Mouse (Mus musculus) heart, postnatal 25 days (tissue): ENCODE results near the gene Sept5. TPM values are rescaled to one million over a fixed set of nuclear protein-coding genes. Genes with fewer than 3 reads are reported as not detected.
A peak's percentile ranks its signal among the peaks of the same experiment; 100 is the strongest.

Experiments
- DNase-seq: peaks from one replicate; pipeline ENCODE4 v3.0.0; 2022; ENCODE audit warnings: low spot score
- intact Hi-C: fragments of 180-260 bp; cut with DNase I; formaldehyde crosslinking; loops from one replicate; pipeline ENCODE4 v1.15.1; 2025
- total RNA-seq, 2 experiments: library from RNA; stranded (reverse); gene quantifications; 2 replicates each; pipeline ENCODE4 v1.2.3; 2021

The Sept5 gene
- total RNA-seq, 2 experiments from 2014 or later, result 3.9 to 4.6 TPM

DNA sequence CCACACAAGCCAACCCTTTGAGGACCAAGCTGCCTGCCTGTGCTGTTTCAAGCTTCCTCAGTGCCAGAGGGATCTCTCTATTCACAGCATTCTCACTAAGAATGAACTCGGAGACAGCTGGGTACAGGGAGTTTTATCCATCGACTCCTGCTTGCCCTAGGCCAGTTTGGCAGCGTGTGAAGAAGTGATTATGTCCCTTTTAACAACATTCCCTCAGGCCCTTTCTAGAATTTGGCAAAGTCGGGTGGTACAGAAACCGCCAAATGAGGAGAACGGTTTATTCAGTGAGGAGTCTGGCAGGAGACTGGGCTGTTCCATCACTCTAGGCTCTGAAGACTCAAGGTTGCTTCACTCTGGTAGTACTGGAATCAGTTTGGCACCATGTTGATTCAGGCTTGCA lies 9.6 kb downstream of the Sept5 start:
- no peak for DNase-seq
- intact Hi-C loops, result loop anchor here (10.0 kb wide), 1 partner anchor 725 kb away; the partner anchor contains the start of genes Dgcr2, Gm20518, Tssk1 and Tssk2

DNA sequence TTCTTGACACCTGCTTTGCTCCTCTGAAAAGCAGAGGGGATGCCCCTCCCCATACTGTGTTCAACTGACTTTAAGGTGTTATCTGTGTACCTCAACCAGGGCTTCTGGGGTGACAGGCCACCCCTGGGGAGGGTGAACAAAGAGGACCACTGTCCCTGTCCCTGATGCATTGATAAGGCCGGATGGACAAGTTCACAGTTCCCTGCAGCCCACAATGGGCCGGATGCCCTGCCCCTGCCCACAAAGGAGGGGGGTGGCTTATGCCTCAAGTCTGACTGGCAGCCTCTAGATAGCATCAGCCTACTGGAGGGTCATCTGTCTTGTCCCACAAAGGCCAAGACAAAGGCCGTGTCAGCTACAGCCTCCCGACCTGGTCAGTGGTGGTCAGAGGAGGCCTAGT lies 10.6 kb downstream of the Sept5 start:
- intact Hi-C loops, result no loop called here
- DNase-seq, result no peak

DNA sequence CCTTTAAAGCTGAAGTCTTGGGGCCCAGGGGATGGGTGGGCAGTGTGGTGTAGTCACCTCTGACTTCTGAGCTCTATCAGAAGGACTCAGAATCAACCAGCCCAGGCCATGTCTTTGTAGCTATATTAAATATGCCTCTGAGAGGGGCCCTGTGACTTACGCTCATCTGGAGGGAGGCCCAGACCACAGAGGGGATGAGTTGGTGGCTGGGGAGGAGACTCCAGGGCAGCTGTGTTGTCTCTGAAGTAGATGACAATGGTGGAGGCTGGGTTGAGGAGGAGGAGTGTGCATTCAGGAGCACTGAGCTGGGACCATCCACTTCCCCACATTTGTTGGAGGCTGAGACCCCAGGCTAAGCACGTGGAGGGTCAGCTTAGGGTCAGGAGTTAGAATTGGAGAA lies 11.5 kb downstream of the Sept5 start:
- no peak for DNase-seq
- intact Hi-C loops, result no loop called here

DNA sequence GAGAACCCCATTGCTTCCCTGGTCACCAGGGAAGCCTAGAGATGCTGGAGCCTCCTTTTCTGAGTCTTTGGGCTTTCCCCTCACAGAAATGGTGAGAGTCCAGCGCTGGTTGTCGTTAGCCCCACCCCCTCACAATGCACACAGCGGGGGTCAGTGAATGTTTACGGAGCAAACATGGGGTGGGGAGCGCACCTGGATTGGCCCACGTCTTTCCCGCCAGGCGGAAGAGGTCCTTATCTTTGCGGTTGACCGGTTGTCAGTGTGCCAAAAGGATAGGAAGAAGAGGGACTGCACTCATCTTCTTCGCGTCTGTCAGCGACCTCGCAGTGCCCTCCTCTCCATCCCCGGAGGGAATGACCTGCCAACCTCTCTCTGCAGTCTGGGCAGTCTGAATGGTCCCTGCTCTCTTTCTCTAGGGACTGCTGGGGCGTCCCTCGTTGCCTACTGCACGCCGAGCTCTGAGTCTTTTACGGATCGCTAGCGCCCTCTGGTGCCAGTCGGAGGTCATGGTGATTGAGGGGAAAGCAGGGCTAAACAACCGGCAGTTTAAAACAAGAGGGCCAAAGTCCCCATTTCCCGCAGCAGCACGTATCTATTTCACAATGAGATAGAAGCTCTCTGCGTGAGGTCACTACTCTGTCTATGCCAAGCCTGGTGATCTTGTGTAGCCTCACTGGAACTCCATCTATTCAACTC lies 12.2 kb downstream of the Sept5 start:
- DNase-seq, result peak; percentile 63
- intact Hi-C loops, result loop anchor here (1.0 to 2.0 kb wide), 2 partner anchors 174 to 271 kb away; no protein-coding TSS in a partner anchor

DNA sequence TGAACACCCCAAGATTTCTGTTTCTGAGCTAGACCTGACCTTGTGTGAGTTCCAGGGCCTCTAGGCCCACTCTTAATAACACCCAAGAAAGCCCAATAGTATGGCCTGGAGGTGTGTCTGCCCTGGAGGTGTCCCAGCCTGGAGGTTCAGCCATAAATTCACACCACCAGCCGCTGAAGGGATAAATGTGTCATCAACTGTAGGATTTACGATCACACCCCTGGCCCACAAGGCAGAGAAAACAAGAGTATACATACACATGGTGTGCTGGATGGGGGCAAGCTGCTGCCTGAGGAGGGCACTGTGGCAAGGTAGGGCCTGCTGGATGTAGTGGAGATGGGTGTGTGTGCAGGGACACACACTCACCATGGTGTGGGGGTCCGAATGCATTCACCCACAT lies 16.5 kb downstream of the Sept5 start:
- intact Hi-C loops, result no loop called here
- no peak for DNase-seq

DNA sequence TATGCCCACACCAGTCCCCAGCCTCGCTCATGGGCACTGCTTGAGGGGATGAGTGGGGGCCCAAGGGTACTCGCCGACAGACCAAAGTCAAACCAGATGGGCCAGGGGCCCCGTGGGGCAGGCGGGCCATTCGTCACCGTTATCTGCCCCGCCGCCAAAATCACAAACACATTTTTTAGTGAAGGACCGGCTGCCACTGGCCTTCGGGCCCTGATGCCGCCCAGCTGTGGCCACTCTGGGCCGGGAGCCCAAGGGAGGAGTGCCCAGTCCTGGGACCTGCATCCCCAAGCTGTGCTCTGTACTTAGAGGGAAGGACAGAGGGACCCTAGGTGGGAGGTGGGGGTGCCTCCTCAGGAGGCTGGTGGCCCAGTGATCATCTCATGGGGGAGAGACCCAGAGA lies 18.0 kb downstream of the Sept5 start:
- intact Hi-C loops, result no loop called here
- no peak for DNase-seq

DNA sequence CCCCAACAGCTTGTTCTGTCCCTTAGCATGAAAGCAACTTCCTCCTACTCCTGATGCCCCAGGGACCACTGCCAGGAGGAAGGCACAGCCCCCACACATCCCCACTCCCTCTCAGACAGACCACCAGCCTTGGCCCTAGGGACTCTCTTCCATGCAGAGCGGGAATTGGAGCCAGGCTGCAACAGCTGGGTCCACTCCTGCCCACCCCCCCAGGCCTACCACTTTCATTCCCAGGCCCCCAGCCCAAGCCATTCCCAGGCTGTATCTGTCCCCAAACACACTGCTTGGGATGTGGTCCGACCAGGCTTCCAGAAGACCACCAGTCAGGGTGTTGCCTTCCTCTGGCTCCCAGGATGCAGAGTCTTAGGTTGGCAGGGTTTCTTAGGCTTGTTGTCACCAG lies 20.7 kb downstream of the Sept5 start:
- DNase-seq, result no peak
- intact Hi-C loops, result no loop called here

DNA sequence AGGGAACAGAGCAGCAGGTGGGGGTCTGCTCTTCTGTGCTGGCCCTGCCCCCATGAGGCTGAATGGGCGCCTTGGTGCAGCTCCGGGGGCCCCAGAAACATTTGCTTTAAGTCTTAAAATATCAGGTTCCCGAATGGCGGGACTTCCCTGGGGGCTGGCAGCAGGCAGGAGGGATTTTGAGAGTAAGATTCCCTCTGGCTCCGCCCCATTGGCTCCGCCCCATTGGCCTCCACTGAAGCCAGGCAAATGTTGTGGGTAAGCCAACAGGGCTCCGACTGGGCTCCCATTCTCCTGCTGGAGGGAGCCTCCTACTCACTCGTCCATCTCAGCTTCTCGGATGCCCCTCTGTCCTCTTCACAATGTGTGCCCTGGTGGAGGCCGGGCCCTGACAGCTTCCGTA lies 21.5 kb downstream of the Sept5 start:
- intact Hi-C loops, result no loop called here
- DNase-seq, result no peak

DNA sequence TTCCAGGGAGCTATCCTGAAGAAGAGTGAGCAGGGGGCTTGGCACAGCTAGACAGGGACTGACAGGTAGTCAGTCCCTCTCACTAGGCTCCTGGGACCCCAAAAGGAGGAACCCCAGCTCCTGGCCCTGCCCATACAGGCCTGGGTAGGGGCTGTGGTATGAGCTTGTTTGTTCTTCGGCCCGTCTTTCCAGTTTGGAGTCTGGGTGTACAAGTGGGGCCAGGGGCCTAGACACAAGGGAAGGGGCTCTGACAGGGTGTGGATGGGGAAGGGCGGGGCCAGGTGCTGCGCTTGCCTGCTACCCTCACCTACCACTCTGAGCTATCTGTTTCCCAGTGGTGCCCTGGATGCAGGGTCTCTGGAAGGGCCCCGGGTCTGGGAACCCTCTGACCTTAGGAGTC lies 24.0 kb downstream of the Sept5 start:
- DNase-seq, result no peak
- intact Hi-C loops, result no loop called here

DNA sequence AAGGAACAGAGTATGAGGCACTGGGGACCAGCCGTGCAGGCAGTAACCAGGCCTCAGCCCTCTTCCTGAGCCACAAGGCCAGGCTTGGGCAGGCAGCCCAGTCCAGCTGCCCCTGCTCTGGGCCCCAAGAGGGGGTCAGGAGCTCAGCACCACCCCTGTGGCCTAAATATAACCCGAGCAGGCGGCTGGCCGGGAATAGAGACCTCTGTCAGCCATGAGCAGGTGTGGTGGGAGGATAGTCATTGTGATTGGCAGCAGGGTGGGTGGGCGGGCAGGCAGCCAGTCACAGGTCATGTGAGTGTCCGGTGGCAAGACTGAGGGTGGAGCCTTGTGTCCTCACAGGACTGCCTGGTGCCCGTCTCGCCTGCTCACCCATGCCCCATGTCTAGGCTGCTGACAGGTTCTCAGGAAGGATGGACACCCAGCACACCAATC lies 25.5 kb downstream of the Sept5 start:
- DNase-seq, result no peak
- intact Hi-C loops, result no loop called here

DNA sequence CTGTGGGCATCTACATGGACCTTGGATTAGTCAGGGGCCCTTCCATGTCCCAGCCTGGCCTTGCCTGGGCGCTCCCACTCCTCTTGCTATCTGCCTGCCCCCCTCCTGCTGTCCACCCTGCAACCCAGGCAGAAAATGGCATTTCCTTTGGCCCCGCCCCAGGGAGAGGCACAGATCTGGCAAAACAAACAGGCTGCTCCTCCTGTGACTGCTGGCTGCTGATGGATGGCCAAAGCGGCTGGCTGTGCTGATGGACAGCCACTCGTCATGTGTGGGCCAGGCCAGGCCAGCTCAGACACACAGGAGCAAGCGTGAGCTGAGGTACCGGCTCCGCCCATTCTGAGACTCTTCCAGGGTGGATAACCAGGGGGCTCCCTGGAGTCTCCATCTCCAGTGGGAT lies 28.3 kb downstream of the Sept5 start:
- DNase-seq, result no peak
- intact Hi-C loops, result no loop called here

DNA sequence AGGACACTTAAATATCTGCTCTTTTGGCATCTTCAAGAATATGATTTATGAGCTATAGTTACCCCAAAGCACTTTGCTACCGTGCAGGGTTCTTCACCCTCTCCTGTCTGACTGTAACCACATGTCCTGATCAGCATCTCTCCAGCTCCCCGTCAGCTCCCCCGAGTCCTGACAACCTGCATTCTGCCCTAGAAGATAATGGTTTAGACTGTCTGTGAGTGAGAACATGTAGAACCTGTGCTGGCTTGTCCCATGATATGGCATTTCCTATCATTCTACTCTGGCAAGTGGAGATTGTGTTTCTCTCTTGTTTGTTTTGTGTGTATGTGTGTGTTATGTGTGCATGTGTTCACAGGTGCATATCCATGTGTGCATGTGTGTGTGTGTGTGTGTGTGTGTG lies 31.7 kb downstream of the Sept5 start:
- intact Hi-C loops, result no loop called here
- no peak for DNase-seq

DNA sequence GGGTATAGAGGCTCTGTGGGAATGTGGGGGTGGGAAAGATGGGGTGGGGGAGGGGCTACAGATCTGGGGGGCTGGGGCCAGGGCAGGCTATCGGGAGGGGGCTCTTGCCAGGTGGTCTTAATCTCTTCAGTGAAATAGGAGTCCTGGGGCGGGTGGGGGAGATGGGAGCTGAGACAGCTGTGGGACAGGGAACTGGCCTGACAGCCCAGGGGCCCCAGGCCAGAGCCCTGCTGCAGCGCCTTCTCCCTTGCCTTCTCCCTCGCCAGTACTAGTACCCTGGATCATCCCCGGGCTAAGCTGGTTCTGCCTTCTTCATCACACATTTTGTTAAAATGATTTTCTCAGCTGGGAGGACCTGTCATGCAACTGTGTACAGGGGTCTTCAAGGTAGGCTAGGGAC lies 33.5 kb downstream of the Sept5 start:
- intact Hi-C loops, result no loop called here
- DNase-seq, result no peak

DNA sequence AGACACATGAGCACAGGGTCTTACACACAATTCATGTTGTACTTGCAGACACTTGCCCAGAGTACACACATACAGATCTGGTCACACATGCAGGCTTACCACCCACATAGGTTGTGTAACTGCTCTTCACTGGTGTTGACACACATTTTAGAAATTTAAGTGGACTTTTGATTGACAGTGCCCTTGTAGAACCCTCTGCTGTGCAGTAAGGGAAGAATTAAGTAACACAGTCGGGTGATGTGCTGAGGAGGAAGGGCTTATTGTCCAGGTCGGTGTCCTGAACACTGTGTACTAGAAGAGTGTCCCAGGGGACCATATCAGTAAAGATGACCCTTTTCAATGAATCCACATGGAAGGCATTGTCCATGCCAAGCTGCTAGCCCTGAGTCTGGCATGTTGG lies 35.8 kb downstream of the Sept5 start:
- no peak for DNase-seq
- intact Hi-C loops, result no loop called here

DNA sequence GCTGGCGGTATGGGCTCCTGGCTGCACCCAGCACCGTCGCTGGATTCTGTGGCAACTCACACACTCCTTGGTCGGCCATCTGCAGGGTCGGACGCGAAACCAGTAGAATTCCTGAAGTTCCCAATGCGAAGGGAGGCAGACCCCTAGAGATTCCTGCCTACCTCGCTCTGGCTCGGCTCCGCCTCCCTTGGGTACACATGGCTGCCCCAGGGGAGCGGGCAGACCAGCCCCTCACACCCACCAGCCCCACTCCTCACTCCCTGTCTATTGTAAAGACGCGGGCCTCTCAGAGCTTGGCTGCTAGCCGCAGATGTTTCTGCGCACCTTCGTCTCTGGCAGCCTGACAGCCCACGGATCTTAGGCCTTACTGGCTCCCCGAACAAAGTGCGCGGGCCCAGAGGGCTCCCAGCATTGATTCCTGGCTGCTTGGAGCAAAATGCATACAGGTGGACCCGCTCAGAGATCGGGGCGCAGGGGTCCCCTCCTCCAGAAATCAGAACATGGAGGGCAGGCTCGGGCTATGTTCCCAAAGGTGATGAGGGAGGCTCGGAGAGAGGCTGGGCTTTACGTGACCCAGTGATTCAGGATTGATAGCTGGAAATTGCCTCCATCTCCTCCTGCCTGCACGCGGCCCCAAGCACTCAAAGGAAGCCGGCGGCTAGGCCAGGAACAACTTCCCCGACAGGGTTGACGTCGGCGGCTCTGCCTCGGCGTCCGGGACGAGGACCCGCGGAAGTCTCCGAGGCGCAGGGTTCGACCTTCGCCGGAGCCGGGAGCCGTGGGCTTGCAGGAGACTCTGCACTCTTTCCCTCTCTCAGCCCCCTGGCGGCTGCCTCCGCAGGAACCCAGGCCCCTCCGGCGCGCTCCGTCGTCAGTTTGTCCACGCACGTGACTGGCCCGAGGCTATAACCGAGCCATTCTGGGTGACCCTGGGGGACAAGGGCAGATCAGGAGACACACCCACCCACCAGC lies 38.4 kb downstream of the Sept5 start:
- no peak for DNase-seq
- intact Hi-C loops, result no loop called here

DNA sequence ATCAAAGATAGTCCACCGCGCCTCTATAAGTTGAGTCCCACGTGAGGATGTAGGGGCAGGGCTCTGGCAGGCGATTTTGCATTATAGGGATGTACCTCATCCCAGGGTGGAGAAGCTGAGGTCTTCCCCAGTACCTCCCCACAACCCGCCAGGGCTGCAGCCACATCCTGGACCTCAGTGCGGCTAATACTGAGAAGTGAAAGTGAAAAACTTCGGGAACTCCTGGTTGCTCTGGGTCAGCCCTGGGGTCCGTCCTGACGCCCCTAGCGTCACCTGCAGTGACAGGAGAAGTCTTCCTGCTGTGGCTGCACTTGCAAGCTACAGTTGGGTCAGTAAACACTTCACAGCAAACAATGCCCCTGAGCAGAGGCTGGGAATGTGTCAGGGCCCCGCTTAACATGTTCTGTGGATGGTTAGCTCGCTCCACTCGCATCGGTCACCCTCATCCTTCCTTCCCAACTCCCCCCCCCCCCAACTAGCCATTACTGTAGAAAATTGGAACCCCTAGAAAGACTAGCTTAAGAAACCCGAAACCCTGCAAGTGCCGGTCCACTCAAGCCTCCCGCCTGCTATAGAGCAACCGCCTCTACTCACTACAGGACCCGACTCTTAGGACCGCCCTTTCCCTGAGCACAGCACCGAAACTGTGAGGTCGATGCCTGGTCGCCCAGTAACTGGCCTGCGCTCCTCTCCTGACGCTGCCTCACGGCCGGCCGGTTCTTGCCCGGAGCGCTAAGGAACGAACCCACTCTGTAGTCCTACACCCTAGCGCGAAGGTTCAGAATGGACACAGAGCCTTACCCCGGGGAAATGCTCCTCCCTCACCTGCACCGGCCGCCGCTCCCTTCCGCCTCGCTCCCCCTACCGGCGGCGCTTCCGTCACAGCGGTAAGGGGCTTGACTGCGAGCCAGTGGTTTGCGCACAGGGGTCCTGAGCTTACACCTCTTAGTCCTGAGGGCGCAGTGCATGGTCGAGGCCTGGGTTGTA lies 39.7 kb downstream of the Sept5 start, which contains the start of gene Tbx1:
Tbx1 (minus strand) TSS at position 868 of the 987 bp plus-strand sequence.
- intact Hi-C loops, result no loop called here
- no peak for DNase-seq

DNA sequence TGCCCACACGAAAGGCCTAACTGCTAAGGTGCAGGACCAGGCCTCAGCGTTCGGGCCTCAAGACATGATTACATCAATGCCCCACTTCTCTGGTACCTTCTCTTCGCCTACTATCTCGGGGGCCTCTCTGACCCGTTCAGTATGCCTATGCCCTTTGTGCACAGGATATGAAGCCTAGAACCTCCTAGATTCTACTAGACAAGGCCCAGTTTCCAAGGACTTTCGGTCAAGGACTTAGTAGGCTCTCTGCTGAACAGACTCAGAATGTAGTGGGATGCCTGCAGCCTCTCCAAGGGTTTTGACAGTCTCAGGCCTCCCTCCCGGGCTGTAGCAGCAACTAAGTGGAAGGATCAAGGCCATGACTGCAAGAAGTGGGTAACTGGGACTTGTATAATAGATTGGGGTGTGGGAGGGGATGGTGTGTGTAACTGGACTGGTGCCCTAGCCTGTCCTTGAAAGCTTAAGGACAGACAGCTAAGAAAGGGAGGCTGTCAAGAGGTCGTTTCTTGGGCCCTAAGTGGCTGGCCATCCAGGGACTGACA lies 40.6 kb downstream of the Sept5 start:
- no peak for DNase-seq
- intact Hi-C loops, result no loop called here

DNA sequence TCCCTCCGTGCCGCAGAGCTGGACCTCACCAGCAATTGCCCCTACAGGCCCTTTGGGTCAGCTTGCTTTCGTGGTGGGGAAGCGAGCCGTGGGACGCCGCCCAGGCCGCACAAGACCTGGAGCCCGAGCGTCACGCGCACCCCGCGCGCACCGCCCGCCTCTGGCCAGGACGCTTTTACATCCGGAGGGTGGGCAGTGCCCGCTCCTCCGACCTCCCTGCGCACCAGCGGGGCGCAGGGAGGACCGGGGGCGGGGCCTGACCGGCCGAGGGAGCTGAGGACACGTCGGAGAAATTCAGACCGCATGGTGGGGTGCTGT lies 41.1 kb downstream of the Sept5 start:
- intact Hi-C loops, result no loop called here
- no peak for DNase-seq

DNA sequence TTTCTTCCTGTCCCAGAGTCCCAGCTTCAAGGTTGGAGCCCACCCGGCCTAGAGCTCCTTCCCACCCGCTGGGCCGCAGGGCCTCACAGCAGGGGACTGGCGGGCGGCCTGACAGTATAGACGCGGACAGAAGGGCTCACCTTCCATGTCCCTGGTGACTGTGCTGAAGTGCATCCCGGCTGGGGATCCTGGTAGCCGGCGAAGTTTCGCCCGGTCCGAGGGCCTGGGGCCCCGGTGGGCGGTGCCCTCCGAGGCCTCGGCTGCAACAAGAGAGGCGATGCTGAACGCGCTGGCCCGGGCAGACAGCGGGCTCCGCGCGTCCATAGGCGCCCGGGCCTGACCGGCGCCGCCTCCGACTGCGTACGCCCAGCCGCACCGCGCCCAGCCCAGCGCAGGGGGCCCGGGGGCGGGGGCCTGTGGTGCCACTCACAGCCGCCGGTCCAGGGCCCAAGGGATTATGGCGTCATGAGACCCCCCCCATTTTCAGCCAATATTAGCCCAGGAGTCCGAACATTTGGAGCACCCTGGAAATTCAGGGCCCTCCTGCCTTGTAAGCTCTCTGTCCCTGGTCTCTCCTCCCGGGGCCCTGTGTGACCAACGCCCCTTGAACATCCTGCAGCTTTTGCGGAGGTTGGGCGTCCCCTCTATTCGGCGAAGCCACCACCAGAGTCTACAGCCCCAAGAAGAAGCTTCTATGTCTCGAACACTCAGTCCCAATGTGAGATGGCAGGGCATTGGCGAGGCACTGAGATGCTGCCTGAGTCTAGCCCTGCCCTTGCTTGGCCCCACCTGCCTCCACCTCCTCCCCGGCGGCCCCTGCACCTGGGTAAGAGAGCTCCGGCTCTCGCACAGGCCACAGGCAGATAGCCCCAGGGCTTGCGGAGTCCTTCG lies 41.7 kb downstream of the Sept5 start:
- intact Hi-C loops, result no loop called here
- no peak for DNase-seq
